Mouse (Mus musculus) cerebellum, adult 9-11 months (tissue): Measurements from ENCODE around the gene Pip.

Experiments used
- DNase-seq: peaks from one replicate; pipeline ENCODE4 v3.0.0; 2022

Gene Pip

DNA sequence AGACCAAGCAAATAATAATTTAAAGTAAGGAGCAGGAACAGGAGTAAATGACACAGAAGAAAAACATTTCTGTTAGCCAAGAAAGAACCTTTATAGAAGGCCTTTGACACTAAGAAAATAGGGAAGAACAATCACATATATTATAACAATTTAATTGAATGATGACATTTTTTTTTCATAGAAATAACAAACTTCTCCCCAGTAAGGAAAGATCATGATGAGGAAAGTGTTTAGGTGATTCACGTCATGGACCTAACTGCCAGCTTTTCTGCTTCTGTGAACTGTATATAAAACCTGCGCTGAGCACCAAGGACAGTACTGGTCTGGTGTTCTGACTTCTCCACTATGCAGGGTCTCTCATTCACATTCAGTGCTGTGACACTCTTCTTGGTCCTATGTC lies at the start of gene Pip:
Pip (plus strand) TSS at position 301 of the 400 bp plus-strand sequence.
- no peak for DNase-seq

DNA sequence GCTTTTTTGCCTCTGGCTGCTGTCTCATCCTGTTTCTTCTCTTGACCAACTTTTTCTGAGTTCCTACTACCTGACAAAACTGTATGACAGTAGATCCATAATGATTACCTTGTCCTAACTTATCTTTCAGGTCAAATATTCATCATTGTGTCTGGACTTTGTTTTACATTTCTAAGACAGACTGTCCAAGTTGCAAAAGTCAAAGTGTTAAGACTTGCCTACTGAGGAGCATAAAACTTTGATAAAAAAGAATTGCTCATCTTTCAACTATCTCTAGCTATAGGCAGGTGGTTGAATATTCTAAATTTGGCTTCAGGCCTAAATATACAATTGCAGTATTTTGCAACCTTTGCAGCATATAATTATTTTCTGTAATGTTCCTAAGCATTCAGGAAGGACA lies 23.2 kb upstream of the Pip start:
- no peak for DNase-seq

DNA sequence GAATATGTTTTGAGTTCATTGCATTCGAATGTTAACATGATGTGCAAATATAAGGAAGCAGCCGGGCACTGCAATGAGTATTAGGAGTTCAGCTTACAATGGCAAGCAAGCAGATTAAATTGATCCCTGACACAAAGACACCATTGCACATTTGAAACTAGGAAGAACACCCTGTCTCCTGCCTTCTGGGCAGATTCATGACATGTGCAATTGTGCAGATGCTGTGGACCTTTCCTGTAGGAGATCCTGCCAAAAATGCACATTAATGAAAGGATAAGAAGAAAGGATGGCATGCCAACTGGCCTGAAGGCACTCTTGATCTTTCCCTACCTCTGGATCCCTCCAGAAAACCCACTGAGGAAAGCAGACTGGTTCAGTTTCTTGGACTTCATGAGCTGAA lies 17.8 kb upstream of the Pip start:
- no peak for DNase-seq

DNA sequence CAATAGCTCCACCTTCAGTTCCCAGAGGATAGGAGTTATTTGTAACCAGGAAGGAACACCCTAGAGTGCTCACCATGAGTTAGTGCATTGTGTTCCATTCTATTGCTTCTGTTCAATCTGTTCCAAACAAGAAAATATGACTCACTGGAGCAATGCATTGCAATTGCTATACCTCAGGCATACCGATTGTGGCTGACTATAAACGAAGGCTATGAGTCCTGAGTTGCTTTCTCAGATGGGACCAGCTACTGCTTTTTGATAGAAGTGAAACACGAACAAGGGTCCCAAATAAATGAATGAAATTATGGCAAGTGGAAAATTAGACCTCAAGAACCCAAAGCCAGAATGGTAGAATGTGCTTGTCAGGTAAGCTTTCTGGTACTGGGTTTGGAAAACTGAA lies 5.4 kb downstream of the Pip start, which contains the start of gene Sval2:
Sval2 (plus strand) TSS at position 301 of the 400 bp plus-strand sequence.
- no peak for DNase-seq

DNA sequence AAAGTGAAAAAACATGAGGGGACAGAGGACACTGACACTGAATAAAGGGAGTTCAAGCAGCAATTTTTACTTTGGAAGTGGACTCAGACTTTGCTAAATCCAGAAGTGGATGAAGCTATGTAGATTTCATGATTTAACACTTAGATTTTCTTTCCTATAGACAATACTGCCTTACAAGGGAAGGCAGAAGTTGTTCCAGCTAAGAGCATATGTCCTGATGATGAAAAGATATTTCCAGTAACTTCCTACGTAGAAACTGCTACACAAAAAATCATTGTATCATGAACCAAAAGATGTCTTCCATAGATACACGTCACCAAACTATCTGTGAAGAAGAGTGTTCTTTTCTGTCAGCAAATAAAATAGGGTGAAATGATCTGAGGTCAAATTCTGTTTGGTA lies 16.7 kb downstream of the Pip start:
- DNase-seq = no peak
